Mouse (Mus musculus): ENCODE data around the gene Coq9.
A peak's percentile ranks its signal among the peaks of the same experiment; 100 is the strongest.

The Coq9 gene

GRCm38 (mm10) chr8:94837662-94838574 is at the start of gene Coq9, which contains the start of gene Ciapin1:
Coq9 (plus strand) TSS chr8:94838321.
Ciapin1 (minus strand) TSS chr8:94838358.
- DNase-seq (ENCODE audit: low read depth, low spot score) = peak; percentile 96

GRCm38 (mm10) chr8:94789256-94789955 is 48.7 kb upstream of the Coq9 start:
- DNase-seq (ENCODE audit: low read depth, low spot score) = no peak

GRCm38 (mm10) chr8:94794368-94794767 is 43.8 kb upstream of the Coq9 start:
- no peak for DNase-seq (ENCODE audit: low read depth, low spot score)

- DNase-seq (ENCODE audit: low read depth, low spot score) = no peak
Observed at GRCm38 (mm10) chr8:94794782-94795181, 43.3 kb upstream of the Coq9 start.

GRCm38 (mm10) chr8:94800278-94800968 is 37.7 kb upstream of the Coq9 start:
- no peak for DNase-seq (ENCODE audit: low read depth, low spot score)

GRCm38 (mm10) chr8:94801293-94802095 is 36.6 kb upstream of the Coq9 start:
- no peak for DNase-seq (ENCODE audit: low read depth, low spot score)

- DNase-seq (ENCODE audit: low read depth, low spot score) = peak; percentile 30
Observed at GRCm38 (mm10) chr8:94802375-94802774, 35.7 kb upstream of the Coq9 start.

- no peak for DNase-seq (ENCODE audit: low read depth, low spot score)
Observed at GRCm38 (mm10) chr8:94803551-94803950, 34.6 kb upstream of the Coq9 start.

GRCm38 (mm10) chr8:94804546-94805340 is 33.4 kb upstream of the Coq9 start:
- DNase-seq (ENCODE audit: low read depth, low spot score) = no peak

- DNase-seq (ENCODE audit: low read depth, low spot score) = no peak
Observed at GRCm38 (mm10) chr8:94805811-94806210, 32.3 kb upstream of the Coq9 start.

GRCm38 (mm10) chr8:94807506-94807905 is 30.6 kb upstream of the Coq9 start:
- no peak for DNase-seq (ENCODE audit: low read depth, low spot score)

- DNase-seq (ENCODE audit: low read depth, low spot score) = no peak
Observed at GRCm38 (mm10) chr8:94808372-94808771, 29.7 kb upstream of the Coq9 start.

- DNase-seq (ENCODE audit: low read depth, low spot score) = no peak
Observed at GRCm38 (mm10) chr8:94810153-94810552, 28.0 kb upstream of the Coq9 start, which contains the start of gene Ccl17. Ccl17 (plus strand) TSS chr8:94810453.

- DNase-seq (ENCODE audit: low read depth, low spot score) = no peak
Observed at GRCm38 (mm10) chr8:94810855-94811254, 27.3 kb upstream of the Coq9 start.

- DNase-seq (ENCODE audit: low read depth, low spot score) = no peak
Observed at GRCm38 (mm10) chr8:94811654-94812053, 26.5 kb upstream of the Coq9 start.

GRCm38 (mm10) chr8:94812645-94813098 is 25.4 kb upstream of the Coq9 start:
- DNase-seq (ENCODE audit: low read depth, low spot score) = peak; percentile 80

- DNase-seq (ENCODE audit: low read depth, low spot score) = peak; percentile 41
Observed at GRCm38 (mm10) chr8:94814556-94814955, 23.6 kb upstream of the Coq9 start.

- DNase-seq (ENCODE audit: low read depth, low spot score) = no peak
Observed at GRCm38 (mm10) chr8:94817933-94818332, 20.2 kb upstream of the Coq9 start.

GRCm38 (mm10) chr8:94819671-94820179 is 18.4 kb upstream of the Coq9 start:
- DNase-seq (ENCODE audit: low read depth, low spot score) = no peak

GRCm38 (mm10) chr8:94820553-94820952 is 17.6 kb upstream of the Coq9 start:
- DNase-seq (ENCODE audit: low read depth, low spot score) = no peak
